Mouse (Mus musculus) stomach, embryonic 16.5 days (tissue): ENCODE data around the gene Sema4a. TPM values are rescaled to one million over a fixed set of nuclear protein-coding genes. Genes with fewer than 3 reads are reported as not detected.

Experiments
- ATAC-seq: fragments of 200-750 bp; cut with Nextera tagmentation; 2 replicates; pipeline ENCODE4 v1.8.0; 2017; ENCODE audit warnings: moderate number of reproducible peaks, moderate TSS enrichment; ENCODE audit not compliant: insufficient read depth, low FRiP score
- H3K27ac ChIP-seq: fragments of 300-500 bp; sonication (generic); 2 replicates; pipeline ENCODE4 v1.5.1; 2014; ENCODE audit warnings: low read length
- H3K27me3 ChIP-seq: fragments of 300-500 bp; sonication (generic); 2 replicates; pipeline ENCODE4 v1.6.1; 2014; ENCODE audit warnings: low read length, control low read depth, mixed read lengths; ENCODE audit not compliant: control insufficient read depth, insufficient read depth
- H3K36me3 ChIP-seq: fragments of 300-500 bp; sonication (generic); 2 replicates; pipeline ENCODE4 v1.6.1; 2014; ENCODE audit warnings: low read length; ENCODE audit not compliant: control insufficient read depth, insufficient read depth
- H3K4me1 ChIP-seq: fragments of 300-500 bp; sonication (generic); 2 replicates; pipeline ENCODE4 v1.6.1; 2014; ENCODE audit warnings: low read length, control low read depth, mixed read lengths; ENCODE audit not compliant: control insufficient read depth, insufficient read depth
- H3K4me2 ChIP-seq: fragments of 300-500 bp; sonication (generic); 2 replicates; pipeline ENCODE4 v1.6.1; 2014; ENCODE audit warnings: low read depth, low read length, mixed read lengths
- H3K4me3 ChIP-seq: fragments of 300-500 bp; sonication (generic); replicated peaks from 2 replicates; pipeline ENCODE4 v1.5.1; 2014; ENCODE audit warnings: mild to moderate bottlenecking, low read length
- H3K9ac ChIP-seq: fragments of 300-500 bp; sonication (generic); 2 replicates; pipeline ENCODE4 v1.6.1; 2014; ENCODE audit warnings: low read length
- H3K9me3 ChIP-seq: fragments of 300-500 bp; sonication (generic); replicated peaks from 2 replicates; pipeline ENCODE4 v1.6.1; 2016; ENCODE audit warnings: low read length, control low read depth; ENCODE audit not compliant: control insufficient read depth
- WGBS: fragments of 180-500 bp; shearing (Covaris S2); extraction: QIAGEN DNeasy Blood & Tissue Kit; methylation state at CpG from one replicate; pipeline ENCODE4 v1.1.7; 2014; 5-methylcytosine and 5-hydroxymethylcytosine counted together
- microRNA-seq: library from miRNA; unstranded; fragments of <30 nt; microRNA quantifications from one replicate; pipeline ENCODE4, GENCODE M21; 2016
- polyA plus RNA-seq: library from polyadenylated mRNA; unstranded; fragments of >200 nt; fragmentation: Nextera tagmentation; extraction: Ambion mirVana; gene quantifications from 2 replicates; pipeline ENCODE4 v1.2.1, GENCODE M21; 2015

Sema4a gene
- polyA plus RNA-seq, 1 experiment from 2014 or later = 33.1 TPM

DNA sequence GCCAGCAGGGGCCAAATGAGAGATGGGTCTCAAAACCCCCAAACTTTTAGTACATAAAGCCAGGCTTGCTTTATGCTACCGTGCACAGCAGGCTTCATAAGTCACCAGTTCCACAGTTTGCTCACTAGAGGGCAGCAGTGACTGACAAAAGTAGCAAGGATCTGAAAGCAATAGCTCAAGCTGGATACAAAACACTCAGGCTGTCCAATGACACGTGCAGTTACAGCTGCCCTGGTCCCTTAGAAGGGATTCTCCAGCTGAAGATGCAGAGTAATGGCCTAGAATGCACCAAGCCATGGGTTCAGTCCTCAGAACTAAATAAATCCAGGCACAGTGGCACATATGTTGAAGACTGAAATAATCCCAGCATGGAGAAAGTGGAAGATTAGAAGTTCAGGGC is 53.9 kb downstream of the Sema4a start:
- Histone ChIP-seq H3K4me2 (no peak overlapping the region), H3K4me1 (peaks cover 30% of the 10 kb centered on the region), H3K27ac (no peak overlapping the region), H3K9me3 (no peaks in the 10 kb centered on the region), H3K9ac (no peak overlapping the region), H3K4me3 (no peak overlapping the region), H3K27me3 (no peaks in the 10 kb centered on the region), H3K36me3 (no peaks in the 10 kb centered on the region)
- WGBS = 2% methylated on average over 2 of the region's 2 CpGs
- no peak for ATAC-seq

DNA sequence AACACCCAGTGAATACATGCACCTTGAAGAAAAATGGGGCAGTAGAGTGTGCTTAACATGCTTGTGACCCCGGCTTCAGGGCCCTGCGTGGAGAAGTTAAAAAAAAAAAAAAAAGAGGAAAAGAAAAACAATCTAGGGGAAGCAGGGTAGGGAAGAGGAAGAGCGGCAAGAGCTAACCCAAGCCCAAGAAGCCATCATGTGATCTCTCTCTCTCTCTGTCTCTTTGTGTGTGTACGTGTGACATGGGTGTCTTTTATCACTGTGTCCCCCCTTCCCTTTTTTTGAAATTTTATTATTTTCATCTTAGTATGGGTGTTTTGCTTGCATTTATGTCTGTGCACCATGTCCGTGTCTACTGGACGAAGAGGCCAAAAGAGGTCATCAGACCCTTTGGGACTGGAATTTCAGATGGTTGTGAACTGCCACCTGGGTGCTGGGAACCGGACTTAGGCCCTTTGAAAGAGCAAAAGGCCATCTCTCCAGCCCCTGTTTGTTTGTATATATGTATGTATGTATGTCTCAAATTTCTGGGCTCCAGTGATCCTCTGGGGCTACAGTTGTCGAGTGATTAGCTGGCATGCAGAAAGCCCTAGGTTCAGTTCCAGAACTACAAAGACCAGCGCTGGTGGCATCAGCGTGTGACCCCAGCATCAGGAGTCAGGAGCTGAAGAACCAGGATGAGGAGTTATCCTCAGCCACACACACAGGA is 57.3 kb downstream of the Sema4a start:
- Histone ChIP-seq H3K36me3 (no peaks in the 10 kb centered on the region), H3K9me3 (no peaks in the 10 kb centered on the region), H3K4me3 (no peak overlapping the region), H3K27me3 (no peaks in the 10 kb centered on the region), H3K9ac (no peak overlapping the region), H3K4me2 (no peak overlapping the region), H3K27ac (no peak overlapping the region), H3K4me1 (peaks cover 13% of the 10 kb centered on the region)
- WGBS = 89% methylated on average over 10 of the region's 10 CpGs
- ATAC-seq = no peak

DNA sequence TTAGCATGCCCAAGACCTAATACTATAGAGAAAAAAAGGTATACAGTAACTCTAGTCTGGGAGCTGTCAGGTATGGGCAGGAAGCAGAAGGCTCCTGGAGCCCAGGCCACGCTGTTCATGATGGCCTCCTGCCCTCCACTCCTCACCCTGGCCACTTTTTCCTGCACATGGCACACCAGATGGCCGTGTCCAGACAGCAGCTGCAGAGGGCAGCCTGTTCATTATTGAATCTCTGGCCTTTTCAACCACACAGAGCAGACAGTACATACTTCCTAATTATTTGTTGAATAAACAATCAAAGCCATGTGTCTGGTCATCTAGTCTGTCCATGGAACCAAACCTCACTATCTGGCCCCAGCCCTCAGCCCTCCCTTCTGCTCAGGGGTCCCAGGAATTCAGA is 62.3 kb downstream of the Sema4a start:
- H3K4me3 ChIP-seq = no peak overlapping the region
- no peaks in the 10 kb centered on the region for H3K27me3 ChIP-seq
- peak; percentile 10; the same call in 1 of the 2 replicates for ATAC-seq
- whole genome bisulfite sequencing = 83% methylated on average over 2 of the region's 2 CpGs
- no peaks in the 10 kb centered on the region for H3K4me1 ChIP-seq
- no peak overlapping the region for H3K4me2 ChIP-seq
- H3K9me3 ChIP-seq = no peaks in the 10 kb centered on the region
- no peak overlapping the region for H3K9ac ChIP-seq
- no peaks in the 10 kb centered on the region for H3K36me3 ChIP-seq
- H3K27ac ChIP-seq = no peak overlapping the region

DNA sequence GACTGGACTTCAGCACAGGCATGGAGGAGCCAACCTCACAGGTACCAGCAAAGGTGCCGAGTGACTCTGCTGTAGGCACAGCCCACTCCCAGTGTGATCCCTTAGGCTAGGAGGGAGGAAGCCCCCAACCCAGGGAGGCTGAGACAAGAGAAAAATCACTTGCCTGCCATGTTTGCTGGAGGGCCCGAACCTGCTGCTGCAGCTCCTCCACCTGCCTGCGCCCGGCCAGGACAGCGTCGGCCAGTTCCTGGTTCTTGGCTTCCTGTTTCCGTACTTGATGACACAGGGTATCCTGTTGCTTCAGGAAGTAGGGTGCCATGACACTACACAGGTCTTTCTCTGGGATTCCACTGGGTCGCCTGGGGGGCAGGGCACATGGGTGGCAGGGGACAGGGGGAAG is 65.2 kb downstream of the Sema4a start:
- Histone ChIP-seq H3K4me2 (no peak overlapping the region), H3K9ac (no peak overlapping the region), H3K27ac (no peak overlapping the region), H3K4me3 (no peak overlapping the region), H3K27me3 (no peaks in the 10 kb centered on the region), H3K4me1 (no peaks in the 10 kb centered on the region), H3K36me3 (no peaks in the 10 kb centered on the region), H3K9me3 (no peaks in the 10 kb centered on the region)
- ATAC-seq = no peak
- 91% methylated on average over 8 of the region's 8 CpGs for WGBS

DNA sequence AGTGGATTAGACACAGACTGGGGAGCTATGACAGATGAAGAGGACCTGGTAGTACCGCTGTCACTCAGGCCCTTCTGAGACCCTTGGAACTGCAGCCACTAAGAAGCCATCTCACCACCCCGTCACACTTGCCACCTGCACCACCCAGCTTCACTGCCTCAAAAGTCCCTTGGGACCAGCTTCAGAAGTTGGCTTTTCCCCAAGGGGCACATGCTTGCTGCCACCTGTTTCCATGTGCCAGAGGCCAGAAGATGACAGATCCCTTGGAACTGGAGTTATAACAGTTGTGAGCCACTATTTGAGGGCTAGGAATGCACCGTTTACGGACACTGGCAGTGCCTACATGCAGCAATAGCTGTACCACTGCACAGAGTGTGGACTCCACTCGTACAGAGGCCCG is 65.7 kb downstream of the Sema4a start:
- ATAC-seq = no peak
- Histone ChIP-seq H3K36me3 (0 out of 2 replicates have a peak, but pooled peaks cover 1% of the 10 kb centered on the region), H3K9me3 (no peaks in the 10 kb centered on the region)

DNA sequence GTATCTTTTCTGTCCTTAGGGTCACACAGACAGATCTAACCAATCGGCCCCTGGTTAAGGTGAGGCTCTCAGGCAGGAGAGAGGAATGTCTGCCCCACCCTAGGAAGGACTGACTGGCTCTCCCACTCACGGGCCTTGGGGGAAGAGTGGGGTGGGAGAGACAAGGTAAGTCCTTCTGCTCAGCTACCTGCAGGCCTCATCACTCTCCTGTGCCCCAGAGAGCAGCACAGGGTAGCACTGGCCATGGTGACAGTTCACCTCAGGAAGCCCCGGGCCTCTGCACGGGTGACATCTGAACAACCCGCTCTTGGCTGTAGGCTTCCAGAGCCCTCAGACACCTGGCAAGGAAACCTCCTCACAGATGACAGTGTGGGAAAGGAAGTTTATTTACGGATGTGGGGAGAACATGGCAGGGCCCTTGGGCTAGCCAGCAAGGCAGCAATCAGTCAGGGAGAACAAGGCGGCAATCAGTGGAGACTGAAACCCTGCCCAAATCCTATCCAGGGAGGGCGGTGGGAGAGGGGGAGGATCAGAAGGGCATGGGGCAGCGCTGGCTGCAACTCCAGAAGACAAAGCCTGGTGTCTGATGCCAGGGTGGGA is 67.1 kb downstream of the Sema4a start:
- no peak overlapping the region for H3K4me3 ChIP-seq
- no peak overlapping the region for H3K9ac ChIP-seq
- no peaks in the 10 kb centered on the region for H3K4me1 ChIP-seq
- WGBS = 83% methylated on average over 9 of the region's 9 CpGs
- 0 out of 2 replicates have a peak, but pooled peaks cover 5% of the 10 kb centered on the region for H3K36me3 ChIP-seq
- H3K9me3 ChIP-seq = no peaks in the 10 kb centered on the region
- no peak for ATAC-seq
- H3K4me2 ChIP-seq = no peak overlapping the region
- H3K27ac ChIP-seq = no peak overlapping the region
- H3K27me3 ChIP-seq = no peaks in the 10 kb centered on the region

More for the DNA sequence above, 65.7 kb downstream of the Sema4a start:
- H3K27ac ChIP-seq = no peak overlapping the region
- H3K9ac ChIP-seq = no peak overlapping the region
- H3K27me3 ChIP-seq = no peaks in the 10 kb centered on the region
- WGBS = 96% methylated on average over 6 of the region's 6 CpGs
- no peak overlapping the region for H3K4me3 ChIP-seq
- no peak overlapping the region for H3K4me2 ChIP-seq
- H3K4me1 ChIP-seq = no peaks in the 10 kb centered on the region

Small RNAs within 50 kb of the gene (microRNA-seq; reads per million reads assigned to microRNA genes)
- gene Mir7011 = not detected

Other genes starting within 250 kb of the Sema4a start
- gene Rhbg, start 206.5 kb downstream of the Sema4a start, polyA plus RNA-seq = 11.7 and 15.0 TPM in 2 replicates
- 0.53 and 2.2 TPM in 2 replicates for gene Gm38392, start 174.0 kb downstream of the Sema4a start, polyA plus RNA-seq
- gene Tsacc, start 164.2 kb downstream of the Sema4a start, polyA plus RNA-seq = 10.0 and 12.0 TPM in 2 replicates
- gene Cct3, start 164.1 kb downstream of the Sema4a start, polyA plus RNA-seq = 424 and 435 TPM in 2 replicates
- gene Glmp, start 136.2 kb downstream of the Sema4a start, polyA plus RNA-seq = 191 and 207 TPM in 2 replicates
- 41.3 and 58.9 TPM in 2 replicates for gene Tmem79, start 125.0 kb downstream of the Sema4a start, polyA plus RNA-seq
- gene Smg5, start 124.9 kb downstream of the Sema4a start, polyA plus RNA-seq = 40.0 and 42.9 TPM in 2 replicates
- 19.9 and 24.9 TPM in 2 replicates for gene Paqr6, start 96.6 kb downstream of the Sema4a start, polyA plus RNA-seq
- 9.8 and 26.1 TPM in 2 replicates for gene Bglap3, start 88.4 kb downstream of the Sema4a start, polyA plus RNA-seq
- 4.4 and 12.2 TPM in 2 replicates for gene Bglap2, start 82.5 kb downstream of the Sema4a start, polyA plus RNA-seq
- not detected in 2 replicates for gene Bglap, start 76.7 kb downstream of the Sema4a start, polyA plus RNA-seq
- 98.9 and 104 TPM in 2 replicates for gene Pmf1, start 50.9 kb downstream of the Sema4a start, polyA plus RNA-seq
- gene Slc25a44, start 36.0 kb downstream of the Sema4a start, polyA plus RNA-seq = 18.0 and 20.0 TPM in 2 replicates
- gene Lmna, start 48.8 kb upstream of the Sema4a start, polyA plus RNA-seq = 266 and 298 TPM in 2 replicates
- 9.9 and 11.4 TPM in 2 replicates for gene Mex3a, start 71.2 kb upstream of the Sema4a start, polyA plus RNA-seq
- 144 and 197 TPM in 2 replicates for gene Rab25, start 87.1 kb upstream of the Sema4a start, polyA plus RNA-seq
- 188 and 190 TPM in 2 replicates for gene Lamtor2, start 91.9 kb upstream of the Sema4a start, polyA plus RNA-seq
- 33.3 and 34.0 TPM in 2 replicates for gene Ubqln4, start 92.6 kb upstream of the Sema4a start, polyA plus RNA-seq
- gene Ssr2, start 114.7 kb upstream of the Sema4a start, polyA plus RNA-seq = 307 and 360 TPM in 2 replicates
- 75.4 and 81.3 TPM in 2 replicates for gene Arhgef2, start 144.8 kb upstream of the Sema4a start, polyA plus RNA-seq
- gene Rxfp4, start 192.0 kb upstream of the Sema4a start, polyA plus RNA-seq = not detected in 2 replicates
- gene Khdc4, start 224.6 kb upstream of the Sema4a start, polyA plus RNA-seq = 71.4 and 72.3 TPM in 2 replicates